Mouse (Mus musculus) ES-Bruce4 (cell line): Measurements from ENCODE around the gene Fkbp14. TPM values are rescaled to one million over a fixed set of nuclear protein-coding genes. Genes with fewer than 3 reads are reported as not detected.

Experiments used
- H3K27ac ChIP-seq: 2 replicates; pipeline ENCODE4 v1.5.1; 2012; ENCODE audit warnings: low read length, inconsistent platforms; ENCODE audit not compliant: insufficient read depth
- H3K27me3 ChIP-seq: 2 replicates; pipeline ENCODE4 v1.6.1; 2012; ENCODE audit warnings: mild to moderate bottlenecking, low read length, inconsistent platforms; ENCODE audit not compliant: control insufficient read depth, poor library complexity, insufficient read depth, severe bottlenecking
- H3K36me3 ChIP-seq: 2 replicates; pipeline ENCODE4 v1.6.1; 2012; ENCODE audit warnings: inconsistent platforms, mild to moderate bottlenecking, low read length, moderate library complexity; ENCODE audit not compliant: control insufficient read depth, poor library complexity, insufficient read depth, severe bottlenecking
- H3K4me1 ChIP-seq: one replicate; pipeline ENCODE4 v1.8.1; 2011; ENCODE audit warnings: low read length; ENCODE audit not compliant: control insufficient read depth, insufficient read depth
- H3K4me3 ChIP-seq: 2 replicates; pipeline ENCODE4 v1.5.1; 2011; ENCODE audit warnings: low read depth, mild to moderate bottlenecking, low read length
- H3K9ac ChIP-seq: 2 replicates; pipeline ENCODE4 v1.6.1; 2012; ENCODE audit warnings: low read depth, mild to moderate bottlenecking, inconsistent platforms; ENCODE audit not compliant: poor library complexity, severe bottlenecking
- H3K9me3 ChIP-seq: replicated peaks from 2 replicates; pipeline ENCODE4 v1.6.1; 2012; ENCODE audit warnings: mild to moderate bottlenecking, low read length, inconsistent platforms; ENCODE audit not compliant: control insufficient read depth, poor library complexity, insufficient read depth, severe bottlenecking
- CTCF ChIP-seq: IDR thresholded peaks from one replicate; pipeline ENCODE4 v1.8.1; 2011; ENCODE audit warnings: low read depth, low read length
- EP300 ChIP-seq: IDR thresholded peaks from 2 replicates; pipeline ENCODE4 v1.6.1; 2011; ENCODE audit warnings: low read depth, low read length; ENCODE audit not compliant: insufficient read depth
- POLR2A ChIP-seq: IDR thresholded peaks from one replicate; pipeline ENCODE4 v1.8.1; 2011; ENCODE audit warnings: low read length; ENCODE audit not compliant: insufficient read depth
- polyA plus RNA-seq: library from polyadenylated mRNA; stranded (reverse); fragments of >200 nt; gene quantifications from 2 replicates; pipeline ENCODE4 v1.2.4, GENCODE M21; 2011; ENCODE audit warnings: low read depth; ENCODE audit not compliant: missing spikeins, insufficient read depth, insufficient read length

Gene Fkbp14
- polyA plus RNA-seq, 1 experiment: 3.1 TPM

DNA sequence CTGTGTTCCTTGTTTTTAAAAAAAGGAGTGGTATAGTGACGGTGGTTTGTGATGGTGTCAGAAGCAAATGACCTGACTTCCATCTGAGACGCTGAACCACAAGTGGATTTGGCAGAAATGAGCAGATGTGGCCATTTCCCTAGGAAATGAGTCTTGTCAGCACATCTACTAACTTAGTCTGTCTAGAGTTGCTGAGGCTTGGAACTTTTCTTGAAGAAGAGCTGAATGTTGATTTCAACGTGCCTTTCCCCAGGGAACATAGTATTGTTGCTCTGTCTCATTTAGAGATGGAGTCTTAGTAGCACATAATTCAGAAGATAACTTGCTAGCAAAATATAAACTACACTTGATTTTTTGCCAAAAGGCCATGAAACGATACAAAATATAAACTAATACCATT is 23.2 kb upstream of the Fkbp14 start:
- H3K36me3 ChIP-seq: no peaks in the 10 kb centered on the region

DNA sequence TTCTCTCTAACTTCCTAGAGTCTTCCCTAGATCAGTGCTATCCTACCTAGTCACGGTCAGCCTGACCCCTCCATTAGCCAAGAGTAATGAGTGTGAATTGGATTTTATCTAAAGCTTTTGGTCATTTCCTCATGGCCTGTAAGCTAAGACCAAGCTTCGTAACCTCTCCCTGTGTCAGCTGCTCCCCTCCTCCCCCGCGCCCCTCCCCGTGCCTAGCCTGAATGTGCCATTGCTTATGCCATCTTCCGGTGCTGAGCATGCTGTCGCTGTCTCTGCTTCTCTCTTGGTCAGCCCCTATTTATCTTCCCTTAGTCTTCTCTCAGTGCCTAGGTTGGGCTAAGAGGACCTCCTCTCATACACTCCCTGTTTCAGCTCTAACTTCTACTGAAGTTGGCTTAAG is 22.4 kb upstream of the Fkbp14 start:
- Histone ChIP-seq H3K27me3 (no peaks in the 10 kb centered on the region), H3K27ac (no peak overlapping the region), H3K9ac (no peak overlapping the region), H3K9me3 (no peaks in the 10 kb centered on the region), H3K4me3 (no peak overlapping the region), H3K36me3 (no peaks in the 10 kb centered on the region), H3K4me1 (no peaks in the 10 kb centered on the region)
- TF ChIP-seq CTCF (no peak), EP300 (no peak), POLR2A (no peak)

More for the DNA sequence above, 23.2 kb upstream of the Fkbp14 start:
- no peak overlapping the region for H3K27ac ChIP-seq
- no peaks in the 10 kb centered on the region for H3K4me1 ChIP-seq
- H3K27me3 ChIP-seq: no peaks in the 10 kb centered on the region
- TF ChIP-seq CTCF: no peak
- no peak for TF ChIP-seq EP300
- TF ChIP-seq POLR2A: no peak
- H3K9ac ChIP-seq: no peak overlapping the region
- no peaks in the 10 kb centered on the region for H3K9me3 ChIP-seq
- no peak overlapping the region for H3K4me3 ChIP-seq

- H3K4me1 ChIP-seq: no peaks in the 10 kb centered on the region
- no peak overlapping the region for H3K27ac ChIP-seq
- no peaks in the 10 kb centered on the region for H3K27me3 ChIP-seq
- no peaks in the 10 kb centered on the region for H3K36me3 ChIP-seq
- no peak overlapping the region for H3K4me3 ChIP-seq
- TF ChIP-seq EP300: no peak
- TF ChIP-seq POLR2A: no peak
- no peak for TF ChIP-seq CTCF
- no peak overlapping the region for H3K9ac ChIP-seq
- no peaks in the 10 kb centered on the region for H3K9me3 ChIP-seq
These were observed 20.3 kb upstream of the Fkbp14 start for GRCm38 (mm10) chr6:54617363-54617762.

- TF ChIP-seq EP300 (no peak), POLR2A (no peak), CTCF (no peak)
- H3K9ac ChIP-seq: no peak overlapping the region
- no peaks in the 10 kb centered on the region for H3K4me1 ChIP-seq
- H3K27ac ChIP-seq: no peak overlapping the region
- no peak overlapping the region for H3K4me3 ChIP-seq
- H3K9me3 ChIP-seq: no peaks in the 10 kb centered on the region
- no peaks in the 10 kb centered on the region for H3K27me3 ChIP-seq
- no peaks in the 10 kb centered on the region for H3K36me3 ChIP-seq
These were observed 9.1 kb upstream of the Fkbp14 start for GRCm38 (mm10) chr6:54606241-54606640.

DNA sequence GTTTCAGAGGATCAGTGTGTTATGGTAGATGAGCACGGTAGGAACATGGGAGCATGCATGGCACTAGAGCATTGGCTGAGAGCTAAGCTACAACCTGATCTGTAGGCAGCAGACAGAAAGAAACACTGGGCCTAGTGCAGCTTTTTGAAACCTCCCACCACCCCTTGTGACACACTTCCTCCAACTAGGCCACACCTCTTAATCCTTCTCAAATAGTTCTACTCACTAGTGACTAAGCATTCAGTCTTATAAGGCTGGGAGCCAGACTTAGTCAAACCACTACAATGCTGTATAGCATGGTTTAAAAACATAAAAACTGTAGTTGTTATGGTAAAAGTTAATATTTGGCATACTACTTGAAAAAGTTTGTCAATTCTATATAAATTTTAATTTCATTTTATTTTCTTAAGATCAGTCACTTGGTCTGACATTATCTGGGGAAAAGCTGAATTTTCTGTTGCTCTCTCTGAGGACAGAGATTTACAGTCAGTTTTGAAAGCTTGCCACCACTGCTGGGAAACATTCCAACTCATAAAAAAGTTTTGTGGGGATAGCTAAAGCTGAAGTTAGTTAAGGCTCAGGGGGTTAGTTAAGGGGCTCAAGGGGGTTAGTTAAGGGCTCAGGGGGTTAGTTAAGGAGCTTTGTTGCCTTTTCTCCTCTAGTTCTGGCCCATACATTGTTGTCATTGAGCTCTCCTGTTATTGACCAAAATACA is 7.0 kb upstream of the Fkbp14 start:
- no peak overlapping the region for H3K4me3 ChIP-seq
- TF ChIP-seq POLR2A: no peak
- TF ChIP-seq CTCF: no peak
- no peak for TF ChIP-seq EP300
- H3K9me3 ChIP-seq: no peaks in the 10 kb centered on the region
- no peak overlapping the region for H3K9ac ChIP-seq
- no peak overlapping the region for H3K27ac ChIP-seq
- no peaks in the 10 kb centered on the region for H3K27me3 ChIP-seq
- no peaks in the 10 kb centered on the region for H3K4me1 ChIP-seq
- H3K36me3 ChIP-seq: no peaks in the 10 kb centered on the region

DNA sequence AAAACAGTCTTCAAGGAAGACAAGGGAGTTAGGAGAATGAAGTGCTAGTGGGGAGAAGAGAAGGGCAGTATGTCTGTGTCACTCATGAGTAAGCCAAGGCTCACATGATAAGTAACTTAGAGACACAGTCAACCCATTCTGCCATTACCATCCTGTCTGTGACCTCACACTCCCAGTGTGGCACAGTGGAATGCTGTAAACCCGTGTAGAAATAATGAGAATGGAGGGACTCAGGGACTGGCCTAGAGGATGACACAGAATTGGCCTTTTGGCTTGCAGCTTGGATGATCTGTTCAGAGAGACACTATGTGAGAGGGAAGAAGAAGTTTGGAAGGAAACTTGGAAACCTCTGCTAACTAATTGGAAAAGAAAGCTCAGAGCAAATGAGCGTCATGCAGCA is 5.8 kb upstream of the Fkbp14 start:
- H3K4me1 ChIP-seq: no peaks in the 10 kb centered on the region
- H3K9me3 ChIP-seq: no peaks in the 10 kb centered on the region
- no peak for TF ChIP-seq CTCF
- TF ChIP-seq EP300: no peak
- no peak for TF ChIP-seq POLR2A
- no peak overlapping the region for H3K27ac ChIP-seq
- H3K27me3 ChIP-seq: no peaks in the 10 kb centered on the region
- H3K36me3 ChIP-seq: no peaks in the 10 kb centered on the region
- H3K4me3 ChIP-seq: no peak overlapping the region
- H3K9ac ChIP-seq: no peak overlapping the region
